Mouse (Mus musculus): ENCODE data around the gene Spn.
A peak's percentile ranks its signal among the peaks of the same experiment; 100 is the strongest.
"Not testable (repeated sequence)": the region's sequence is repeated elsewhere in the genome, so short reads cannot be mapped to it uniquely, and the experiment has no call there.

The Spn gene

GRCm38 (mm10) chr7:127103960-127104359 is 33.7 kb downstream of the Spn start:
- DNase-seq: no peak

- no peak for DNase-seq
Measured at GRCm38 (mm10) chr7:127102148-127102547, 35.5 kb downstream of the Spn start.

DNA sequence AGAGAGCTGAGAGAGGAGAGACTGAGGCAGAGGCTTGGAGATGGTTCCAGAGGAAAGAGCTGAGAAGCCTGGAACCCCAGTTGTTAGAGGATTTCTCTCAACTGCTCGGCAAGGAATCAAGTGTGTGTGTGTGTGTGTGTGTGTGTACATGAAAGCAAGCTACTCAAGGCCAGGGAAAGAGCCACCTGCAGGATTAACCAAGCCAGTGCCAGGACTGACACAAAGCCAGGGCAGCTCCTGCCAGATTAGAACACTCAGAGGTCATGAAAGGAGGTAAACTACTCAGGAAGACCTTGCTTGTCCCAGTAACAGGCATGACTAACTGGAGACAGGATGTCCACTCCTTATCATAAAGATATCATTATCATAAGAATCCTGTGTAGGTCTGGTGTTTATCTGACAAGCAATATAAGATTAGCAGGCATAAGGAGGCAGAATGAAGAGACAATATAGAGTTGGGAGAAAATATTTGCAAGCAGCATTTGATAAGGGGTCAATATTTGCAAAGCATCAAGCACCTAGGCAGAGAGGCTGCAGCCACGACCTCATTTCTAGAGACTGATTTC is 36.1 kb downstream of the Spn start:
- DNase-seq: no peak

- no peak for DNase-seq
Measured at GRCm38 (mm10) chr7:127099528-127099927, 38.1 kb downstream of the Spn start.

DNA sequence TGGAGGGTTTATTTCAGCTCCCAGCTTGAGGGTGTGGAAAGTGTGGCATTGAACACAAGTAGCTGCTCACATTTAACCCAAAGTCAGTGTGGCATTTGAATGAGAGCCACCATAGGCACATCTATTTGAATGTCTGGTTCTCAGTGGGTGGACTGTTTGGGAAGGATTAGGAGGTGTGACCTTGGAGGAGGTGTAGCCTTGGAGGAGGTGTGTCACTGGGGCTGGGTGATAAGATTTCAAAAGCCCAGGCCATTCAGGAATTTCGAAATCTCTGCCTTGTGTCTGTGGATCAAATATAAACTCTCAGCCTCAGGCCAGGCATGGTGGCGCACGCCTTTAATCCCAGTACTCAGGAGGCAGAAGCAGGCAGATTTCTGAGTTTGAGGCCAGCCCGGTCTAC is 38.7 kb downstream of the Spn start:
- DNase-seq: no peak

DNA sequence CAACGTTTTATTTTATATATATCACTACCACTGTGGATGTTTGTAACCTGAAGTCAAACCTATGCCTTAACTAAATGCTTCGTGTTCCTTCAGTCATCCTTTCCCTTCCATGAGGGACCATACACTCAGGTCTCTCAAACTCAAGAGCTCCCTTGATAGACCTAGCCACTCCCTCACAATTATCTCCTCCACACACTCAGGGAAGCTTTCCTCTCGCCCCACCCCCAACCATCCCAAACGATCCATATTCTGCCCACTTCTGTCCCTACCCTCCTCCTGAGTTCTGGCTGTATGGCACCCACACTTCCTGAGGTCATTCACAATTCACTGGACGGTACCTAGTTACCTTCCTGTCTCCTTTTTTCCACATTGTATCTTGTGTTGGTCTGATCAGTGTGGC is 39.1 kb downstream of the Spn start:
- DNase-seq: no peak

GRCm38 (mm10) chr7:127096456-127096855 is 41.2 kb downstream of the Spn start:
- no peak for DNase-seq

DNA sequence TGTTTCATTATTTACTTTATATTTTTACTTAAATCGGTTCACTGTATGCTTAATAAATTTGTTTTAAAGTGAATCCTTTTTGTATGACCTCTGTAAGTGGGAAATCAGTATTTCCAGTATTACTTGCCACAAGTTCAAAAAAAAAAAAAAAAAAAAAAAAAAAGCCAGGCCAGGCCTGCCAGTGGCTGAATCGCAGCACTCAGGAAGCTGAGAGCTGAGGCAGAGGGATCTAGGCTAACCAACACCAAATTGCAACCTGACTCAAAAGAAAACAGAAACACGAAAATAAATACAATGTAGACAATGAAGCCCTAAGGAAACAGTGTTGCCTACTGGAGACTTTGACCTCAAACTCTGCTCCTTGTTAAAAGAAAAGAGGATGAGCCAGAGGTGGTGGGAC is 43.7 kb downstream of the Spn start:
- no peak for DNase-seq

DNA sequence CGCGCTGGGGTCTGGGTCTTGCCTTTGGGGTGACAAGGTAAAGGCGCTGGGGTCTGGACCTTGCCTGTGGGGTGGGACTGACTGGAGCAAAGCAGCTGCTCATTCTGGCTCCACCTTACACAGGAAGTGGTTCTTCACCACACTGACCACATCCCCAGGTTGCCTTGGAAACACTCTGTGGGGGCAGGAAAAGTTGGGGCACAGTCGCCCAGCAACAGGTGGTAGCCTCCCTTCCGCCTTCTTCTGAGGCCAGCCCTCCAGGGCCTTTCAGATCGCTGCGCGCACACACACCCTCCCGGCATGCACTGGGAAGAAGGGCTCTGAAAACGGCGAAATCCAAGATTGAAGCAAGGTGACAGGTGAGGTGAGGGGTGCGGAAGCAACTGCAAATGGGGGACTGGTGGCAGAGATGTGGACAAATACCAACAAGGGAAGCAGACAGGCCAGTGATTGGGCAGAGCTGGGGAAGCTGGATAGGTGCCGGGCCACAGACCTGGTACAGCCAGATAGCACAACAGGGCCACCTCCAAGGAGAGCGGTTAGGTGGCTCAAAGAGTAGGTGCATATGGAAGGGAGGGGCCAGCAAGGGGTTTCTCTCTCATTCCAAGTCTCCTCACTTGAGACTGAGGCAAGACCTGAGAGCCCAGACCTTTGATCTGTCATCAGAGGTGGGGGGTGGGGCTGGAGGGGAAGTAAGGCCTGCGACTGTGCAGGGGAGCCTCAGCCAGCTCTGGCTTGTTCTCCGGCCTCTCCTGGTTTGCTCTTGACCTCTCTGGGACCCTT is 46.3 kb downstream of the Spn start, which contains the start of gene AI467606:
TSS of gene AI467606 (plus strand) at position 246 of the 783 bp plus-strand sequence.
- peak; percentile 81 for DNase-seq

GRCm38 (mm10) chr7:127090154-127091113 is 47.2 kb downstream of the Spn start:
- DNase-seq: no peak

DNA sequence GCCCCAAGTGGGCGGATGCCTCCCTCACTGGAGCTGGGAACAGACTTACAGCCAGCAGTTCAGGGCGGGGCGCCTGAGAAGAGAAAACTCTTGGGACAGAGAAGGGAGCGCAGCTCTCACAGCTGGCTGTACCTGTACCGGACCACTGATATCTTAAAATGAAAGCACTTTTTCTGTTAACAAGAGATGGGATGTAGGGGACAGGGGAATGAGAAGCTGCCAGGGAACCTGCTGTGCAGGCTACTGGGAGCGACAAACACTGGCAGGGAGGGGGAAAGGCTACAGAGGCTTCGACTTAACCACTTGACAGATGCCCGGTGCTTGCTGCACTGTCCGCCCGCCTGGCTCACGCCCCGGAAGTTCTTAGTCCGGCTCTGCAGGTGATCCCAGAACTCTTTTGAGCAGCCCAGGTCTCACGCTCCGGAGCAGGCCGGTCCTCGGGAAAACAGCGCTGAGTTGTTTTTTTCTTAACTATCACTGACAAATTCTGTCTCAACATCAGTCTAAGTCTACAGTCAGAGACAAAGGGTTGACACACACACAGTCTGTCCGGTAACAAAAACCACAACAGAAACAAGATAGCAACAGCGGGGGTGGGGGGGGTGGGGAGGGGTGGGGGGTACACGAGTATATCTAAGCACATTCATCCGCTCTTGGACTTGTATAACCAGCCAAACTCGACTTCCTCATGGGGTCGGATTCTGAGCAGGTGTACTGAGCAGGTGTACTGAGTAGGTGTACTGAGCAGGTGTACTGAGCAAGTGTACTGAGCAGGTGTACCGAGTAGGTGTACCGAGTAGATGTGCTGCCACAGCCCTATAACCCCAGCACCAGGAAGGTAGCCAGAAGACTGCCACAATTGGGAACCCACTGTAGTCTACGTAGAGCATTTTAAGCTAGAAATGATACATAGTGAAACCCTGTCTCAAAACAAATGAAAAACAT is 48.5 kb downstream of the Spn start:
- DNase-seq: no peak

DNA sequence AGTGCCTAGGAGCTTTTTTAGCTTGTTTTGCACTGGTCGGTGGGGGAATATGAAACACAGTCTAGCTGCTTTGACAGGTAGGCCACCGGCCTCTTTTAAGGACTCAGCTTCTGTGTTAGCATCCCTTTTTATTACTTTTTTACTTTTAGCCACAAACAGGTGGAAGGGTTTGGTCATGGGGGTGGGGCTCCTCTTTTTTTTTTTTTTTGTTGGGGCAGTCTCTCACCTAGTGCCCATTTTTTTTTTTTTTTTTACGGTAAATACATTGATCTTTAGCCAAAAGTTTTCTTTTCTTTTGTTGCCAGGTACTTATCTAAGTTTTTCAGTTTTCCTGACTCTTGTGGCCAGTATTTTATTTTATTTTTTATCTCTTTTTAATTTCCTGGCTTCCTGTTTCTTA is 49.5 kb downstream of the Spn start:
- DNase-seq: no peak

DNA sequence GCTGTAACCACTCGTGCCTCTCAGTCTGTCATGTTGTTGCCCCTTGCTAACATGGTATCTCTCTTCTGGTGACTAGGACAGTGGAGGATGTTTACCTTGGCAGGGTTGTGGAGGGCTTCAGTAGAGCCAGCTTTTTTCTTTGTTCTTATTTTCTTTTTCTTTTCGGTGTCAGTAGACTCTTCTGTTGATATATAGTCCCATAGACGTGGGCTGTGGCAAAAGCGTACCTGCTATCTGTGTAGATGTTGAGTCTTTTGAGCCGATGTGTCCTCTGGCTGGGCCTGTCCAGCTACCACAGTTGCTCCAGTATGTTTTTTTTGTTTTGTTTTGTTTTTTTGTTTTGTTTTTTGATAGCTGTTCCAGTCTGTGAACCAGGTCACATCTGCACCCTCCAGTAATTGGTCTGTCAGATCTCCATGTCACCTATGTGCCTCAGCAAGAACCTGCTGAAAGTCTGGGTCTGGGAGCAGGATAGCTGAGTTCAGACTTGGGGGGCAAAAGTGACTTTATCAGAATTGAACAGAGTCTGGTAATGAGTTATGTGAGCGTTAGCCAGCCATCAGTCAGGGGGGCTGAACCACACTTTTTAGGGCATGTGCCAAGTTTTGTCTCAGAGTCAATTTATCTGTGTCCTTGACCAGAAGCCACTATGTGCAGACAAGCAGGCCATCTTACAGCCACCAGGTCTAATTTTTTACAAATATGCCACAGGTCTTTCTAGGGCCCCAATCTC is 50.2 kb downstream of the Spn start, which contains the start of gene Zg16:
TSS of gene Zg16 (minus strand) at position 51 of the 733 bp plus-strand sequence.
- not testable (repeated sequence) for DNase-seq

DNA sequence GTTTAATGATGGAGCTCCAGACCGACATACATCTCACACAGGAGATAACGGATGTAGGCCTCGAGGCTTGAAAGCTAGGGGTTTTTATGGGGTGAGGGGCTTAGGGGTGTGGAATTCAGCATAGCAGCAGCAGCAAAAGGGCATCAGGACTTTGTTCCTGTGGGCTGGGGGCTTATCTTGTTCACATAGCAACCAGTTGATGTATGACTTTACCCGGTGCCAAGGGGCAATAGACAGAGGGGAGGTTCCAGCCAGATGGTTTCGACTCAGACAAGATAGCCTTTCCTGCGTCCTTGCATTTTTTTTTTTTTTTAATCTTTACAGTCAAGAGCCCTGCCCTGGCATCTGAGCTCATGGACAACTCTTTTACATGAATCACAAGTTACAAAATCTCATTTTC is 51.9 kb downstream of the Spn start:
- not testable (repeated sequence) for DNase-seq

DNA sequence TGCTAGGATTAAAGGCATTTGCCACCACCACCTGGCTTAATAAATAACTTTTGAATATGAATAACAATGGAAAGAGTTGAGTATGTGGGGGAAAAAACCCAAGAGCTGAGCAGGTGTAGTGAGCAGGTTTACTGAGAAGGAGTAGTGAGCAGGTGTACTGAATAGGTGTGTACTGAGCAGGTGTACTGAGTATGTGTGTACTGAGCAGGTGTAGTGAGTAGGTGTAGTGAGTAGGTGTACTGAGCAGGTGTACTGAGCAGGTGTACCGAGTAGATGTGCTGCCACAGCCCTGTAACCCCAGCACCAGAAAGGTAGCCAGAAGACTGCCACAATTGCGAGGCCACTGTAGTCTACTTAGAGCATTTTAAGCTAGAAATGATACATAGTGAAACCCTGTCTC is 52.8 kb downstream of the Spn start:
- no peak for DNase-seq

- no peak for DNase-seq
Measured at GRCm38 (mm10) chr7:127083689-127084088, 53.9 kb downstream of the Spn start.

GRCm38 (mm10) chr7:127082995-127083394 is 54.6 kb downstream of the Spn start:
- DNase-seq: no peak

- DNase-seq: no peak
Measured at GRCm38 (mm10) chr7:127082271-127082670, 55.4 kb downstream of the Spn start.
